Mouse (Mus musculus) G1E (cell line): ENCODE measurements around the gene Gas2l2.

Experiments used
- CTCF ChIP-seq: IDR thresholded peaks from 2 replicates; pipeline ENCODE4 v1.5.1; 2012; ENCODE audit warnings: low read depth, low read length, inconsistent platforms, mixed read lengths
- GATA1 ChIP-seq: IDR thresholded peaks from 2 replicates; pipeline ENCODE4 v1.6.1; 2012; ENCODE audit warnings: borderline replicate concordance, low read length, inconsistent platforms, mixed read lengths
- GATA2 ChIP-seq: IDR thresholded peaks from 2 replicates; pipeline ENCODE4 v1.6.1; 2012; ENCODE audit warnings: low read depth, low read length, inconsistent platforms, borderline replicate concordance
- POLR2AphosphoS5 ChIP-seq: IDR thresholded peaks from 2 replicates; pipeline ENCODE4 v1.6.1; 2012; ENCODE audit warnings: low read depth, low read length, inconsistent platforms; ENCODE audit not compliant: insufficient replicate concordance
- TAL1 ChIP-seq: conservative IDR thresholded peaks from 2 replicates; pipeline ENCODE4 v1.6.1; 2012; ENCODE audit warnings: low read depth, low read length, inconsistent platforms, mixed read lengths

DNA sequence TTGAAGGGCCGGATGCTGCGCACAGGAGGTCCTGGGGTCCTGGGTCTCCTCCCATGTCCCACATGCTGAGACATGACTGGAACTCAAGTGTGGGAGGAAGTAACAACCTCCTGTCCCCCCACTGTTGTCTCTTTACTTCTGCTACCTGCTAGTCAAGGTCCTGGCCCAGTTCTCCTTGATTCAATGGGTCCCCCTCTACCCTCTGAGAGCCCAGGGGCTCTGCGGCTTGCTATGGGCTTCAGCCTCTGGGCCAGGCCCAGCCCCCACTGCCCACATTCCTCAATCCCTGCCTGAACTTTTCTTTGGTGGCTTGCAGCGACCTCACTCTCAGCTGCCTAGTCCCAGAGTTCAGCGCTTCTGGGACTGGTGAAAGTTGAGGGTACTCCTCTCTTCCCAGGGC lies at the start of gene Gas2l2:
- TF ChIP-seq CTCF: no peak
- no peak for TF ChIP-seq TAL1
- no peak for TF ChIP-seq GATA1
- no peak for TF ChIP-seq POLR2AphosphoS5
- TF ChIP-seq GATA2: no peak
